Mouse (Mus musculus): ENCODE results near the gene Recql5. TPM values are rescaled to one million over a fixed set of nuclear protein-coding genes. Genes with fewer than 3 reads are reported as not detected.

Gene Recql5
- polyA plus RNA-seq, 1 experiment from 2014 or later = 20.2 TPM

- H3K4me1 ChIP-seq (ENCODE audit: control insufficient read depth, insufficient read depth, low read length) = no peaks in the 10 kb centered on the region
- no peak overlapping the region for H3K4me3 ChIP-seq (ENCODE audit: low read depth, low read length)
- H3K9ac ChIP-seq (replicated peaks; ENCODE audit: low read depth, low read length) = no peak overlapping the region
- no peaks in the 10 kb centered on the region for H3K27me3 ChIP-seq (ENCODE audit: control insufficient read depth, insufficient read depth, low read length)
- H3K27ac ChIP-seq (ENCODE audit: low read length) = no peak overlapping the region
- ATAC-seq (ENCODE audit: insufficient number of reproducible peaks, insufficient read depth, low FRiP score, low read depth) = no peak
- 87% methylated on average over 9 of the region's 9 CpGs for WGBS
- 0 out of 2 replicates have a peak, but pooled peaks cover 3% of the 10 kb centered on the region for H3K36me3 ChIP-seq (ENCODE audit: control insufficient read depth, insufficient read depth, low read length)
- H3K9me3 ChIP-seq (ENCODE audit: control insufficient read depth, low read depth, low read length) = no peaks in the 10 kb centered on the region
- H3K4me2 ChIP-seq (replicated peaks; ENCODE audit: low read depth, low read length) = no peak overlapping the region
Measured at GRCm38 (mm10) chr11:115893071-115893470, 40.2 kb downstream of the Recql5 start.

GRCm38 (mm10) chr11:115892213-115892612, 41.1 kb downstream of the Recql5 start:
- ATAC-seq (ENCODE audit: insufficient number of reproducible peaks, insufficient read depth, low FRiP score, low read depth) = no peak
- no peak overlapping the region for H3K9ac ChIP-seq (replicated peaks; ENCODE audit: low read depth, low read length)
- no peak overlapping the region for H3K4me2 ChIP-seq (replicated peaks; ENCODE audit: low read depth, low read length)
- H3K36me3 ChIP-seq (ENCODE audit: control insufficient read depth, insufficient read depth, low read length) = 0 out of 2 replicates have a peak, but pooled peaks cover 3% of the 10 kb centered on the region
- H3K27me3 ChIP-seq (ENCODE audit: control insufficient read depth, insufficient read depth, low read length) = no peaks in the 10 kb centered on the region
- no peak overlapping the region for H3K4me3 ChIP-seq (ENCODE audit: low read depth, low read length)
- H3K4me1 ChIP-seq (ENCODE audit: control insufficient read depth, insufficient read depth, low read length) = no peaks in the 10 kb centered on the region
- no peak overlapping the region for H3K27ac ChIP-seq (ENCODE audit: low read length)
- 61% methylated on average over 6 of the region's 6 CpGs for WGBS
- no peaks in the 10 kb centered on the region for H3K9me3 ChIP-seq (ENCODE audit: control insufficient read depth, low read depth, low read length)

- 0 out of 2 replicates have a peak, but pooled peaks cover 3% of the 10 kb centered on the region for H3K36me3 ChIP-seq (ENCODE audit: control insufficient read depth, insufficient read depth, low read length)
- no peak overlapping the region for H3K4me3 ChIP-seq (ENCODE audit: low read depth, low read length)
- H3K9me3 ChIP-seq (ENCODE audit: control insufficient read depth, low read depth, low read length) = no peaks in the 10 kb centered on the region
- no peak for ATAC-seq (ENCODE audit: insufficient number of reproducible peaks, insufficient read depth, low FRiP score, low read depth)
- H3K9ac ChIP-seq (replicated peaks; ENCODE audit: low read depth, low read length) = no peak overlapping the region
- H3K27ac ChIP-seq (ENCODE audit: low read length) = no peak overlapping the region
- H3K4me1 ChIP-seq (ENCODE audit: control insufficient read depth, insufficient read depth, low read length) = no peaks in the 10 kb centered on the region
- H3K4me2 ChIP-seq (replicated peaks; ENCODE audit: low read depth, low read length) = no peak overlapping the region
- no peaks in the 10 kb centered on the region for H3K27me3 ChIP-seq (ENCODE audit: control insufficient read depth, insufficient read depth, low read length)
- WGBS = 75% methylated on average over 6 of the region's 6 CpGs
Measured at GRCm38 (mm10) chr11:115889159-115889558, 44.1 kb downstream of the Recql5 start.

GRCm38 (mm10) chr11:115888020-115888419, 45.3 kb downstream of the Recql5 start:
- no peak overlapping the region for H3K4me3 ChIP-seq (ENCODE audit: low read depth, low read length)
- no peaks in the 10 kb centered on the region for H3K4me1 ChIP-seq (ENCODE audit: control insufficient read depth, insufficient read depth, low read length)
- no peak for ATAC-seq (ENCODE audit: insufficient number of reproducible peaks, insufficient read depth, low FRiP score, low read depth)
- no peaks in the 10 kb centered on the region for H3K27me3 ChIP-seq (ENCODE audit: control insufficient read depth, insufficient read depth, low read length)
- 89% methylated on average over 5 of the region's 5 CpGs for WGBS
- H3K4me2 ChIP-seq (replicated peaks; ENCODE audit: low read depth, low read length) = no peak overlapping the region
- H3K9ac ChIP-seq (replicated peaks; ENCODE audit: low read depth, low read length) = no peak overlapping the region
- no peaks in the 10 kb centered on the region for H3K36me3 ChIP-seq (ENCODE audit: control insufficient read depth, insufficient read depth, low read length)
- no peaks in the 10 kb centered on the region for H3K9me3 ChIP-seq (ENCODE audit: control insufficient read depth, low read depth, low read length)
- H3K27ac ChIP-seq (ENCODE audit: low read length) = no peak overlapping the region

- no peak overlapping the region for H3K4me2 ChIP-seq (replicated peaks; ENCODE audit: low read depth, low read length)
- H3K36me3 ChIP-seq (ENCODE audit: control insufficient read depth, insufficient read depth, low read length) = no peaks in the 10 kb centered on the region
- H3K4me3 ChIP-seq (ENCODE audit: low read depth, low read length) = no peak overlapping the region
- H3K9ac ChIP-seq (replicated peaks; ENCODE audit: low read depth, low read length) = no peak overlapping the region
- no peak for ATAC-seq (ENCODE audit: insufficient number of reproducible peaks, insufficient read depth, low FRiP score, low read depth)
- 84% methylated on average over 11 of the region's 11 CpGs for WGBS
- no peak overlapping the region for H3K27ac ChIP-seq (ENCODE audit: low read length)
- no peaks in the 10 kb centered on the region for H3K4me1 ChIP-seq (ENCODE audit: control insufficient read depth, insufficient read depth, low read length)
- H3K27me3 ChIP-seq (ENCODE audit: control insufficient read depth, insufficient read depth, low read length) = no peaks in the 10 kb centered on the region
- no peaks in the 10 kb centered on the region for H3K9me3 ChIP-seq (ENCODE audit: control insufficient read depth, low read depth, low read length)
Measured at GRCm38 (mm10) chr11:115886446-115886845, 46.8 kb downstream of the Recql5 start.

GRCm38 (mm10) chr11:115885281-115885680, 48.0 kb downstream of the Recql5 start:
- Histone ChIP-seq H3K27ac (ENCODE audit: low read length) (no peak overlapping the region), H3K4me1 (ENCODE audit: control insufficient read depth, insufficient read depth, low read length) (no peaks in the 10 kb centered on the region), H3K36me3 (ENCODE audit: control insufficient read depth, insufficient read depth, low read length) (no peaks in the 10 kb centered on the region), H3K9me3 (ENCODE audit: control insufficient read depth, low read depth, low read length) (no peaks in the 10 kb centered on the region), H3K9ac (replicated peaks; ENCODE audit: low read depth, low read length) (no peak overlapping the region), H3K4me3 (ENCODE audit: low read depth, low read length) (no peak overlapping the region), H3K27me3 (ENCODE audit: control insufficient read depth, insufficient read depth, low read length) (no peaks in the 10 kb centered on the region), H3K4me2 (replicated peaks; ENCODE audit: low read depth, low read length) (no peak overlapping the region)
- no peak for ATAC-seq (ENCODE audit: insufficient number of reproducible peaks, insufficient read depth, low FRiP score, low read depth)
- 68% methylated on average over 11 of the region's 11 CpGs for WGBS

- ATAC-seq (ENCODE audit: insufficient number of reproducible peaks, insufficient read depth, low FRiP score, low read depth) = no peak
- whole genome bisulfite sequencing = 87% methylated on average over 3 of the region's 3 CpGs
- Histone ChIP-seq H3K9me3 (ENCODE audit: control insufficient read depth, low read depth, low read length) (no peaks in the 10 kb centered on the region), H3K36me3 (ENCODE audit: control insufficient read depth, insufficient read depth, low read length) (no peaks in the 10 kb centered on the region), H3K4me3 (ENCODE audit: low read depth, low read length) (no peak overlapping the region), H3K27me3 (ENCODE audit: control insufficient read depth, insufficient read depth, low read length) (no peaks in the 10 kb centered on the region), H3K4me2 (replicated peaks; ENCODE audit: low read depth, low read length) (no peak overlapping the region), H3K4me1 (ENCODE audit: control insufficient read depth, insufficient read depth, low read length) (no peaks in the 10 kb centered on the region), H3K9ac (replicated peaks; ENCODE audit: low read depth, low read length) (no peak overlapping the region), H3K27ac (ENCODE audit: low read length) (no peak overlapping the region)
Measured at GRCm38 (mm10) chr11:115884361-115884760, 48.9 kb downstream of the Recql5 start.

- Histone ChIP-seq H3K36me3 (ENCODE audit: control insufficient read depth, insufficient read depth, low read length) (no peaks in the 10 kb centered on the region), H3K27me3 (ENCODE audit: control insufficient read depth, insufficient read depth, low read length) (no peaks in the 10 kb centered on the region), H3K9ac (replicated peaks; ENCODE audit: low read depth, low read length) (no peak overlapping the region), H3K27ac (ENCODE audit: low read length) (no peak overlapping the region), H3K4me1 (ENCODE audit: control insufficient read depth, insufficient read depth, low read length) (no peaks in the 10 kb centered on the region), H3K9me3 (ENCODE audit: control insufficient read depth, low read depth, low read length) (no peaks in the 10 kb centered on the region), H3K4me3 (ENCODE audit: low read depth, low read length) (no peak overlapping the region), H3K4me2 (replicated peaks; ENCODE audit: low read depth, low read length) (no peak overlapping the region)
- 27% methylated on average over 17 of the region's 17 CpGs for WGBS
- ATAC-seq (ENCODE audit: insufficient number of reproducible peaks, insufficient read depth, low FRiP score, low read depth) = no peak
Measured at GRCm38 (mm10) chr11:115883251-115883650, 50.0 kb downstream of the Recql5 start.

- no peaks in the 10 kb centered on the region for H3K9me3 ChIP-seq (ENCODE audit: control insufficient read depth, low read depth, low read length)
- no peak overlapping the region for H3K27ac ChIP-seq (ENCODE audit: low read length)
- H3K4me2 ChIP-seq (replicated peaks; ENCODE audit: low read depth, low read length) = no peak overlapping the region
- no peaks in the 10 kb centered on the region for H3K27me3 ChIP-seq (ENCODE audit: control insufficient read depth, insufficient read depth, low read length)
- ATAC-seq (ENCODE audit: insufficient number of reproducible peaks, insufficient read depth, low FRiP score, low read depth) = no peak
- H3K9ac ChIP-seq (replicated peaks; ENCODE audit: low read depth, low read length) = no peak overlapping the region
- H3K4me1 ChIP-seq (ENCODE audit: control insufficient read depth, insufficient read depth, low read length) = no peaks in the 10 kb centered on the region
- no peaks in the 10 kb centered on the region for H3K36me3 ChIP-seq (ENCODE audit: control insufficient read depth, insufficient read depth, low read length)
- no peak overlapping the region for H3K4me3 ChIP-seq (ENCODE audit: low read depth, low read length)
- WGBS = 28% methylated on average over 5 of the region's 5 CpGs
Measured at GRCm38 (mm10) chr11:115881002-115881401, 52.3 kb downstream of the Recql5 start.

Data from stomach, embryonic 14.5 days (tissue).